ENCODE assay signal across 16 mouse cellular contexts in the genomic region with DNA sequence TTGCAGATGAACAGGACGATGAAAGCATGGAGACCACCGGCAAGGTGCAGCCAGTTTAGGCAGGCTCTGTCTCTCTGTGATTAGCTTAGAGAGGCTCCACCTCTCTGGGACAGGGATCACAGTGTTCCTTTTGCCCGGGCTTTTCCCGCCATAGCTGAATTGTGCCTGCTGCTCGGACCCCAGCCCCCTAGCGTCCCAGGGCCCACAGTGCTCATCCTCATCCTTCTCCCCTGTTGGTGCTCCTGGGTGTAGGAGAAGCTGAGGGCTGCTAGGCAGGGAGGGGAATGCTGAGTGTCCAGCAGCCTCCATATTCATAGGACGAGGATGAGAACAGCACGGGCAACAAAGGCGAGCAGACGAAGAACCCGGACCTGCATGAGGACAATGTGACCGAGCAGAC.
"Had no signal": no experiment of that assay in that cellular context is flagged by ENCODE, and none has a peak within 500 bp of the region (broad histone marks: within the 10 kb centered on the region; RNA-seq: fewer than 3 reads in every experiment).

No protein-coding gene starts in this region.

- ATAC-seq: liver, postnatal 0 days; lung, postnatal 0 days; midbrain, embryonic 13.5 days had no signal

- H3K27ac ChIP-seq: kidney, embryonic 15.5 days; limb, embryonic 12.5 days; limb, embryonic 15.5 days; liver, embryonic 14.5 days; macrophage; midbrain, embryonic 13.5 days had no signal

- H3K9me3 ChIP-seq: kidney, embryonic 15.5 days; limb, embryonic 12.5 days; limb, embryonic 15.5 days; midbrain, embryonic 13.5 days had no signal

- H3K4me2 ChIP-seq: kidney, embryonic 15.5 days; limb, embryonic 12.5 days; limb, embryonic 15.5 days; liver, embryonic 11.5 days; lung, embryonic 14.5 days; midbrain, embryonic 13.5 days had no signal

- H3K9ac ChIP-seq: kidney, embryonic 15.5 days; limb, embryonic 12.5 days; limb, embryonic 15.5 days; liver, embryonic 14.5 days; liver, postnatal 0 days; lung, embryonic 14.5 days; midbrain, embryonic 13.5 days had no signal

- DNase-seq: kidney, postnatal 10 days; kidney, postnatal 36 days; layer of hippocampus, postnatal 36 days; left cerebral cortex, postnatal 4 days; liver, postnatal 0 days; lung, embryonic 14.5 days; thymus, adult 2 months; thymus, postnatal 14 days had no signal

- H3K4me3 ChIP-seq: kidney, embryonic 15.5 days; limb, embryonic 12.5 days; limb, embryonic 15.5 days; midbrain, embryonic 13.5 days had no signal

- H3K4me1 ChIP-seq: kidney, embryonic 15.5 days; limb, embryonic 12.5 days; limb, embryonic 15.5 days; midbrain, embryonic 13.5 days had no signal

- H3K27me3 ChIP-seq: kidney, embryonic 15.5 days; limb, embryonic 12.5 days; limb, embryonic 15.5 days; midbrain, embryonic 13.5 days had no signal
